Mouse (Mus musculus) cerebellum, adult 8-10 months (tissue): ENCODE measurements around the gene Csnk2a2.

ENCODE experiments used
- DNase-seq: peaks from one replicate; pipeline ENCODE4 v3.0.0; 2022

Csnk2a2 gene

GRCm38 (mm10) chr8:95490006-95490405 lies at the start of gene Csnk2a2:
Gene Csnk2a2 (minus strand): TSS chr8:95490039.
- no peak for DNase-seq

DNA sequence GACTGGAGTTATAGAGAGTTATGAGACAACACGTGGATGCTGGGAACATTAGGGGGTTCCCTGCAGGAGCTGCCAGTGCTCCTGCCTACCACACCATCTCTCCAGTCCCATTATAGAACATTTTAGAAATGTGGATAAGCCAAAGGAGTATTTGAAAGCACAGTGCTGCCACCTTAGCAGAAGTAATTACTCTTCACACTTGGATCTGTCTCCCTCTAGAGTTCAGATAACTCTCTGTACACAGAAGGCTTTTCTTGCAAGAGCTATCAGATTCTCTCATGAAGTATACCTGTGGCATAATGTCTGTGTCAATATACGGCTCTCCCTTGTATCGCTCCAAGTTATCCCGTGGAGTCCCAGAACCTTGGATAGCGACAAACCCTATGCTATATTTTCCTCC lies 49.6 kb upstream of the Csnk2a2 start:
- DNase-seq, result no peak

DNA sequence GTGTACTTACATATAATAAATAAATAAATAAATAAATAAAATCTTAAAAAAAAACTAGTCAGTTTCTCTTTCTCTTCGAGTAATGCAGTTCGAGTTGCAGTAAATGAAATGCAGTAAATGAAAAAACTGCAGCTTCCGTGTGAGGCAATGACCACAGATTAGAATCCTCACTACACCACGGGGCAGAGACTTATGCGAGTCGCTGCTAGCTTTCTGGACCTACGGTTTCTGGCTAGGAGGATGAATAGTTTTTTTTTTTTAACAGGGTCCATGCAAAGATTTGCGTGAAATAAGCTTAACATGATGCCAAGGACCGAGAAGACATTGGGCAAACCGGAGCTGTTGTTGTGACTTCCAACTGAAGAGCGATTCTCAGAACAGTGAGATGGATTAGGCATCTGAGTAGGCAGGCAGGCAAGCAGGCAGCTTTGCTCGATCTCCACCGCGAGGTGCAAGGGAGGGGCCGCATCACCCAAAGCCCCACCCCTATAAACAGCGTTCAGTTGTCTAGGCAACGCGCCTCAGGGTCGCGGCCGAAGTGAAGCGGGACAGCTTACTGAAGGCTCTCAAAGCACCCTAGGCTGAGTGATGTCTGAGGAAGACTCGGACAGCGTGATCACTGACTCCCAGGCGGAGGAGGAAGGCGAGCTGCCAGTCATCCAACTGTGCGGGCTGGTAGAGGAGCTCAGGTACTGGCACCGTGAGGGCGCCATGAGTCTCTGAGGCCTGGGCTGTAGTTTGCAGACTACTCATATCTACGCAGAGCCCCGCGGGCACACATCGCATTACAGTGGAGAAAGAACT lies 43.9 kb upstream of the Csnk2a2 start, which contains the start of gene Ccdc113:
Gene Ccdc113 (plus strand): TSS at position 502 of the 804 bp plus-strand sequence.
- DNase-seq, result peak; percentile 43

GRCm38 (mm10) chr8:95532206-95532605 lies 42.4 kb upstream of the Csnk2a2 start:
- DNase-seq, result no peak

- DNase-seq, result no peak
These were observed 39.0 kb upstream of the Csnk2a2 start for GRCm38 (mm10) chr8:95528750-95529310.

DNA sequence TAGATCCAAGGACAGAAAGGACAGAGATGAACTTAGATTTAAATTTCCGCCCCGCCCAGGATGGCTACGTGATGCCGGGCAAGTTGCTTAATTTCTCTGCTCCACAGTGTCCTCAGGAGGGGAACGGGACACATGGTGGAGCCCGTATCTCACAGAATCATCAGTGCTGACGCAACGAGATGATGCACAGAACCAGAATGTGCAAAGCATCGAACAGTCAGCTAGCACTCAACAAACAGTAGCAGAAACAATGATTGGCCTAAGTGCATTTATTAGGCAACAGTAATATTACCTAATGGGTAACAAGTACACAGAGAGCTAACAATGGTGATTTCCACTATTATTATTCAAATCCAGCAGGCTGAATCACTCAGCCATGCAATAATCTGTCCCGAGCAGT lies 38.4 kb upstream of the Csnk2a2 start:
- no peak for DNase-seq

DNA sequence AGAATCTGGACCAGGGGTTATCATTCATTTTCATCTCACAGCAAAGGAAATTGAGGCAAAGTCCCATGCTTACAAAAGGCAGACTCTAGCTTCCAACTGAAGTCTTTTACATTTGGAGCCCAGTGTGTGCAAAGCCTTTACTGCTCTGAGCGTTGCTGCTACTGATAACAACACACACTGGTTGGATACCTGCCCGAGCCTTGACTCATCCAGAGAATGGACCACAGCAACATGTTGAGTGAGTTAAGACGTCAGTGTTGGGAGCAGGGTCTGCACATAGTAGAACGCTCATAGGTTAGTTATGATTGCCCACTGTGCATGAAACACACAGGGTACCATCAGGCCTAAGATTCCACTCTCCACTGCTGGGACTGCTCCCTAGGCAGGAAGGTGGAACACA lies 34.2 kb upstream of the Csnk2a2 start:
- DNase-seq, result no peak

- no peak for DNase-seq
These were observed 27.1 kb upstream of the Csnk2a2 start for GRCm38 (mm10) chr8:95516928-95517327.

- DNase-seq, result no peak
These were observed 23.4 kb upstream of the Csnk2a2 start for GRCm38 (mm10) chr8:95513219-95513618.

GRCm38 (mm10) chr8:95512257-95512656 lies 22.4 kb upstream of the Csnk2a2 start:
- no peak for DNase-seq

DNA sequence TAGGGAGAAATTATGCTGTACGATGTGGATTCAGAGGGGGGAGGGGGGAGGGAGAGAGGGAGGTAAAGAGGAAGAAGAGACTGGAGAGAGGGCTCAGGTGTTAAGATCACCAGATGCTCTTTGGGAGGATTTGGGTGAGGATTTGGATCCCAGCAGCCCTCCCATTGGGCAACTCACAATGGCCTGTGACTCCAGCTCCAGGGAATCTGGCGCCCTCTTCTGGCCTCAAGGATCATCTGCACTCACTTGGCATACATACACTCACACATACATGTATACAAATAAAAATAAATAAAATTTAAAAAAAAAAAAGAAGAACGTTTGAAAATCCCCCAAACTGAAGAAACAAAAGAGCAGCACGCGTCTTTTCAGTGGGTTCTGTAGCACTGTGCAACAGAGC lies 16.4 kb upstream of the Csnk2a2 start:
- no peak for DNase-seq

- no peak for DNase-seq
These were observed 15.8 kb upstream of the Csnk2a2 start for GRCm38 (mm10) chr8:95505606-95506005.

DNA sequence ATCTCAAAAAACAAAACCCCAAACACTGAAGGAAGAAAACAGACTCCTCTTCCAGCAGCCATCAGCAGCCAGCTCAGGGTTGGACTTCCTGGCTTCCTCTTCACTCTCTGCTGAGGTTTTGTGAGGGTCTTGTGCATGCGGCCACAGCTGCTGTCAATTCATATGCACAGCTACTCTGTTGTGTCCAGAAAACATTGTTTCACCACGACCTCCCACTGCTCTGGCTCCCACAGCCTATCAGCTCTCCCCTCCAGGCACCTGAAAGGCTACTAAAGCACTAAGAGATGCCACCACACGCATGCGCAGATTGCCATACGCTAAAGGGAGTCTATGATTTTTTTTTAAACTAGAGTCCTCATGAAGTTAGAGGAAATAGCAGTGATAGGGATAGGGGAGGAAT lies 15.0 kb upstream of the Csnk2a2 start:
- DNase-seq, result no peak

DNA sequence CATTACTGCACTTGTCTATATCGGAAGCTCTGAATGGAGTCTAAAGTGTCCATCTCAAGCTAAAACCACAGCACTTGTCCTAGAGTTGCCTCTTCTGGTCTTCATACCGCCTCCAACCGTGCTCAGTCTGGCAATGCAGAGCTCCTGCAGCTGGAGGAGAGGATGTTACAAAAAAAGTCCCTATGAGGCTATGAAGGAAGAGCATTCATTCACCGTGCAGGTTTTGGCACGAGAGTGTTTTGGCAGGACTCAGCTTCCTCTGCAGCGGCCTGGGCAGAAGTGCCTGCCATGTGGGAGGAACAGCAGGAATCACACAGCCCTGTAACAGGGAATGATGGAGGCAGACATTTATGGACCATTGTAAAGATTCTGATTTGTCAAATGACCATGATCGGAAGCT lies 12.6 kb upstream of the Csnk2a2 start:
- DNase-seq, result no peak

- DNase-seq, result no peak
These were observed 10.6 kb upstream of the Csnk2a2 start for GRCm38 (mm10) chr8:95500436-95500835.

- no peak for DNase-seq
These were observed 9.6 kb upstream of the Csnk2a2 start for GRCm38 (mm10) chr8:95499266-95500064.

GRCm38 (mm10) chr8:95497821-95498220 lies 8.0 kb upstream of the Csnk2a2 start:
- DNase-seq, result no peak

DNA sequence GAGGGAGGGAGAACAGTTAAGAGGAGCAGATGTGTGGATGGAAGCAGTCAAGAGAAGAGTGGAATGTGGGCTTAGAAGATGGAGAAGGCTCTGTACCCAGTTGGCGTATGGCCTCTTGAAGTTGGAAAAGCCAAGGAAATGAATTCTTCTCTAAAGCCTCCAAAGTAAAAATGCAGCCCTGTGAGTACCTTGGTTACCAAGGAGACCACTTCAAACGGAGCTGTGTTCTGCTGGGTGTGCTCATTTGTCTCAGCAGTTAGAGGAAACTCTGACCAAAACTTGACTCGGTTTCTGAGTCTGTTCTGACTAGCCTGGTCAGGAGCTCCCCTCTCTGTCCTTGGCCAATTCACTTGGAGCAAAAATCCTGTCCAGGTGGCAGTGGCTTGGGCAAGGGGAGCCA lies 6.6 kb upstream of the Csnk2a2 start:
- DNase-seq, result no peak

DNA sequence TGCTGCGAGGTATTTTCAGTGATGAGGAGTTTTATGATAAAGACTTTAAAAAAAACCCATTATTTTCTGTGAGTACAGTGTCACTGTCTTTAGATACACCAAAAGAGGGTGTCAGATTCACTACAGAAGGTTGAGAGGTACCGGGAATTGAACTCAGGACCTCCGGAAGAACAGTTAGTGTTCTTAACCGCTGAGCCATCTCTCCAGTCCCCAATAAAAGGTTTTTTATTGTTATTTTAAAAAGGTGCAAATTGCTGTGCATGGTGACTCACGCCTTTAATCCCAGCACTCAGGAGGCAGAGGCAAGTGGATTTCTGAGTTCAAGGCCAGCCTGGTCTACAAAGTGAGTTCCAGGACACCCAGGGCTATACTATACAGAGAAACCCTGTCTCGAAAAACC lies 5.6 kb upstream of the Csnk2a2 start:
- no peak for DNase-seq

GRCm38 (mm10) chr8:95492057-95492456 lies 2.2 kb upstream of the Csnk2a2 start:
- DNase-seq, result no peak

GRCm38 (mm10) chr8:95488698-95489332 lies 1.0 kb downstream of the Csnk2a2 start:
- peak; percentile 83 for DNase-seq

- peak; percentile 8 for DNase-seq
These were observed 1.8 kb downstream of the Csnk2a2 start for GRCm38 (mm10) chr8:95487800-95488697.
